Mouse (Mus musculus) midbrain, embryonic 11.5 days (tissue): ENCODE measurements at regions not wholly inside any gene's neighbourhood (a gene's known extent, or its start where the extent isn't known, plus 50 kb on each side); places are given as distances from the start of the nearest gene placed in this dataset.
"Not testable (repeated sequence)": the region's sequence is repeated elsewhere in the genome, so short reads cannot be mapped to it uniquely, and the experiment has no call there.

Experiments
- ATAC-seq: fragments of 200-750 bp; cut with Nextera tagmentation; 2 replicates; pipeline ENCODE4 v1.8.0; 2017; ENCODE audit warnings: moderate TSS enrichment, moderate library complexity; ENCODE audit not compliant: low FRiP score
- DNase-seq: peaks from one replicate; pipeline ENCODE4 v3.0.0; 2015; ENCODE audit warnings: low spot score; ENCODE audit errors: missing footprints
- H3K27ac ChIP-seq: fragments of 300-500 bp; sonication (generic); 2 replicates; pipeline ENCODE4 v1.5.1; 2014; ENCODE audit warnings: low read depth, low read length
- H3K27me3 ChIP-seq: fragments of 300-500 bp; sonication (generic); 2 replicates; pipeline ENCODE4 v1.6.1; 2014; ENCODE audit warnings: mild to moderate bottlenecking, low read length, moderate library complexity, mixed read lengths; ENCODE audit not compliant: control insufficient read depth, insufficient read depth
- H3K36me3 ChIP-seq: fragments of 300-500 bp; sonication (generic); 2 replicates; pipeline ENCODE4 v1.6.1; 2014; ENCODE audit warnings: mild to moderate bottlenecking, low read length, moderate library complexity, mixed read lengths; ENCODE audit not compliant: control insufficient read depth, insufficient read depth
- H3K4me1 ChIP-seq: fragments of 300-500 bp; sonication (generic); 2 replicates; pipeline ENCODE4 v1.6.1; 2014; ENCODE audit warnings: low read length; ENCODE audit not compliant: control insufficient read depth, insufficient read depth
- H3K4me2 ChIP-seq: fragments of 300-500 bp; sonication (generic); 2 replicates; pipeline ENCODE4 v1.6.1; 2014; ENCODE audit warnings: mild to moderate bottlenecking, moderate library complexity
- H3K4me3 ChIP-seq: fragments of 300-500 bp; sonication (generic); 2 replicates; pipeline ENCODE4 v1.5.1; 2014; ENCODE audit warnings: low read depth, low read length
- H3K9ac ChIP-seq: fragments of 300-500 bp; sonication (generic); 2 replicates; pipeline ENCODE4 v1.6.1; 2014; ENCODE audit warnings: low read length
- H3K9me3 ChIP-seq: fragments of 300-500 bp; sonication (generic); 2 replicates; pipeline ENCODE4 v1.6.1; 2016; ENCODE audit warnings: low read length; ENCODE audit not compliant: control insufficient read depth
- WGBS: fragments of 180-500 bp; shearing (Covaris S2); extraction: QIAGEN DNeasy Blood & Tissue Kit; methylation state at CpG from one replicate; pipeline ENCODE4 v1.1.7; 2014; 5-methylcytosine and 5-hydroxymethylcytosine counted together

DNA sequence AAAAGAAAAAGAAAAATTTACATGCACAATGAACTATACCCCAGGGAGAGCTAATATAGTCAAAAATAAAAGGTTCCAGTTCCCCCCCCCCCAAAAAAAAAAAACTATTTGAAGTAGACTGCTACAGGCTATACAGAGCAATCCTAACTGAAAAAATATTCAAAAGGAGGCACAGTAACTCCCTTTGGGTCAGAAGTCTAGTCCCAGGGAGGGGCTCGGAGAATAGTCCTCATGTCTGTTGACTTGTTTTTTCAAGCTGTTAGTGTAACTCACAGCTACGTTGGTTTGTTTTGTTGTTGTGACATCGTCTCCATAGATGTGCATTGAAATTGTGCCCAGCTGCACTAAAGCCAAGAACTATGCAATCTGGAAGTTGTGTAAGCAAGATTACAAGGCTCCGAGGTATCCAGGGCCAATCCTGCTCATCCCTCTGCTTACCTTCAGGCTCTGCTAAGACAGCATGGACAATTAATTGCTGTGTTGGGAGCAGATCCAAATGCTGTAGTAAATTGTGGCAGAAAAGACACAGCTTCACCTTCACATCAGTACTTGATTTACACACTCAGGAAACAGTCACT is 137.2 kb upstream of the Pnpt1 start:
- Histone ChIP-seq H3K4me3 (no peak overlapping the region), H3K36me3 (no peaks in the 10 kb centered on the region), H3K27ac (no peak overlapping the region), H3K27me3 (no peaks in the 10 kb centered on the region), H3K9ac (no peak overlapping the region), H3K4me2 (no peak overlapping the region), H3K9me3 (no peaks in the 10 kb centered on the region), H3K4me1 (no peaks in the 10 kb centered on the region)
- DNase-seq (no peak), ATAC-seq (no peak)
- 88% methylated on average over 4 of the region's 4 CpGs for WGBS

DNA sequence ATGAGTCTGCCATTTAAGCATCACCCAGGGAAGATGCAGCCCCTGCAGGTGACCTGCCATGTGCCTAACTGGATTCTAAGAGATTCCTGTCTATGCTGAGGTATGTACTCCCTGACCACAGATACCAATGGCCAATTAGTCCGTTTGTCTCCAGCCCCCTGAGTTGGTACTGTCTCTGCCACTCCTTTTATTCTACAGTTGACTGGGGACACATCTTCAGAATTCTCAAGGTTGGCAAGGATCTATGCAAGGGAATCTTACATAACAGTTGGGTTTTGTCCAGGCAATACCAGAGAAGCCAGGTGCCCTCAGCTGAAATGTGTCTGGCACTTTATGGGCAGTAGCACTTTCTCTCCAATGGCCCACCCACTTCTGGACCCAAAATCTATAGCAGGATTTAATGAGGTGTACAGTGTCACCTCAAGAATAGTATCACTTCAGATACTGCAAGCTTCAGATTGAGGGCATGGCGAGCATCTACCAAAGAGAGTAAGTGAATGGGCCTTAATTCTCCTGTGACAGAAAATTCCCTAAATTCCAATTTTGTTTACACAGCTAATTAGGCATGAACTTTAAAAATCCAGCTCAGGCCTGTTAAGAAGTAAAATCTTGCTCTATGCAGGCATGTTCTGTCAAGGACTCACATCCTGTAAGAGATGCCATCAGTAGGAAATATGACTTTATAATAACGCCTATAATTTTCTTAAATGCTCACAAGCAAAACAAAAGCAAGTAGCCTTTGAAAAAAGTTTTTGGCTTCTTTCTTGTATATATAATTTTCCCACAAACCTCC is 132.0 kb upstream of the Pnpt1 start:
- 75% methylated on average over 3 of the region's 3 CpGs for WGBS
- no peak for ATAC-seq
- Histone ChIP-seq H3K4me3 (no peak overlapping the region), H3K27me3 (no peaks in the 10 kb centered on the region), H3K36me3 (no peaks in the 10 kb centered on the region), H3K4me2 (no peak overlapping the region), H3K9ac (no peak overlapping the region), H3K4me1 (no peaks in the 10 kb centered on the region), H3K27ac (no peak overlapping the region), H3K9me3 (no peaks in the 10 kb centered on the region)
- DNase-seq = no peak

DNA sequence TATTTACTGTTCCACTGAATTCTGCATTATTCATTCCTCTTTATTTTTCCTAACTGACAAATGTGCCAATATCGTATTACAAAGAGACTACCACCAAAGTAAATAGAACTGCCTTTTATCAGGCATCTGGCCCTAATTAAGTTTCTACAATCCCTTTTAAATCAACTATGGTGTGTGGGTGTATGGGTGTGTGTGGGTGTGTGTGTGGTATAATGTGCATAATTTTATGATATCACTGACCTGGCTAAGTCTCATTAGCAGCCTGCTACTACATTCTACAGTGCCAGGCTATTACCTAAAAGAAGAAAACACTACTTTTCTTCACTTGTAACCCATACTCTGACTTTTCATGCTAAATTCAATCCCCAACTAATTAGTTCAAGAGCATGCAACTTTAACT is 131.3 kb upstream of the Pnpt1 start:
- no peak for DNase-seq
- H3K4me2 ChIP-seq = no peak overlapping the region
- no peak overlapping the region for H3K9ac ChIP-seq
- 76% methylated on average over 1 of the region's 1 CpGs for WGBS
- H3K27ac ChIP-seq = no peak overlapping the region
- no peak for ATAC-seq
- H3K9me3 ChIP-seq = no peaks in the 10 kb centered on the region
- H3K4me3 ChIP-seq = no peak overlapping the region
- no peaks in the 10 kb centered on the region for H3K4me1 ChIP-seq
- H3K36me3 ChIP-seq = no peaks in the 10 kb centered on the region
- no peaks in the 10 kb centered on the region for H3K27me3 ChIP-seq

DNA sequence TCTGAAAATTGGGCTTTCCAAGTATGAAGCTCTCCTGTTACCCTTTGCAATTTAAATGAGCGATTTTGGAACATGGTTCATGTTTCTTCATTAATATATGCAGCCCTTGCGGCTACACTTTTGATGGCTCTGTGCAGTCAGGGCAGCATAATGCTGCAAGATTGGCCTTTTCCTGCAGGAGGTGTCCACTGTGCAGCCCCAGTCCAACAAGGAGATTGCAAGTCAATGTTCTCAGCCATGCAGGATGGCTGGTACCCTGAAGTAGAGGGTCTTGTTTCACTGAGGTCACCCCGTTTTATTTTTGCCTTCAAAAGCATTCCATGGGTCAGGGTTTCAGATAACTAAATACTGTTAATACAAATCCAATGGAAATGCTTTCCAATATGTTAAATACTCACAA is 130.9 kb upstream of the Pnpt1 start:
- H3K4me3 ChIP-seq = no peak overlapping the region
- no peaks in the 10 kb centered on the region for H3K4me1 ChIP-seq
- no peak overlapping the region for H3K4me2 ChIP-seq
- H3K36me3 ChIP-seq = no peaks in the 10 kb centered on the region
- H3K9ac ChIP-seq = no peak overlapping the region
- WGBS = 82% methylated on average over 3 of the region's 3 CpGs
- ATAC-seq = no peak
- no peak for DNase-seq
- no peaks in the 10 kb centered on the region for H3K9me3 ChIP-seq
- no peak overlapping the region for H3K27ac ChIP-seq
- no peaks in the 10 kb centered on the region for H3K27me3 ChIP-seq

DNA sequence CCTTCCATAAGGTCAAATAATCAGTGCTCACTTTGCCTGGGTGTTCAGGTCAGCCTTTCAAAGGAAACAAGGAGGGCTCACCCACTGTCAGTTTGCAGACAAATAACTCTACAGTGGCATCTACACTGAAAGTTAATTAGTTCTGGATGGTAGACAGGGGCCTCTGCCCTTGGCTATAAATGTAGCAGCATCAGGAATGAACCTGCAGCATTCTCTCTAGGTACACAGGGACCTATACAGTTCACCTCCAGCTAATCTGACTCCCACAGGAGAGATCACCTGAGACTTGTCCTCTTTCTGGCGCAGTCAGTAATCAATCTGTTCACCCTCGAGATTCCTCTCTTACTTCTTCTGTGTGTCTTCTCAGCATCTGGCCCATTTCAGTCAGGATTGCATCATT is 130.3 kb upstream of the Pnpt1 start:
- ATAC-seq (no peak), DNase-seq (no peak)
- H3K27ac ChIP-seq = no peak overlapping the region
- no peak overlapping the region for H3K9ac ChIP-seq
- no peak overlapping the region for H3K4me3 ChIP-seq
- no peaks in the 10 kb centered on the region for H3K4me1 ChIP-seq
- 87% methylated on average over 2 of the region's 2 CpGs for WGBS
- H3K36me3 ChIP-seq = no peaks in the 10 kb centered on the region
- no peaks in the 10 kb centered on the region for H3K27me3 ChIP-seq
- H3K4me2 ChIP-seq = no peak overlapping the region
- H3K9me3 ChIP-seq = no peaks in the 10 kb centered on the region

DNA sequence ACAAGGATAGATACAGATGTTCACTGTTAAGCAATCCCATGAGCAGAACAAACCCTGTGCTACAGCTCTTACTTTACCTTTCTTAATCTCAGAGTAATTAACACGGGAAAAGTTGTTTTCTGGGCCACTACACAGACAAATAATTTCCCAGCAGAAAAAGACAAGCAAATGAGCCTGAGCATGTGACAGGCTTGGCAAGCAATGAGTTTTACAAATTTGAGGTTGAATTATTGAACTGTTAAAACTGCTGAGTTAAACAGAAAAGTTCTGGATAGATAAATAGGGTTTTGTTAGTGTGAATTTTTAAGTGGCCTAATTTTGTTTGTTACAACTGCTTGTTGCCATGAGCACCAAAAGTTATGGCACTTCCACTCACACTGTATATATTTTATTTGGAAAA is 113.1 kb upstream of the Pnpt1 start:
- Histone ChIP-seq H3K4me2 (no peak overlapping the region), H3K4me1 (no peaks in the 10 kb centered on the region), H3K4me3 (no peak overlapping the region), H3K27ac (no peak overlapping the region), H3K27me3 (no peaks in the 10 kb centered on the region), H3K36me3 (no peaks in the 10 kb centered on the region), H3K9ac (no peak overlapping the region), H3K9me3 (no peaks in the 10 kb centered on the region)
- ATAC-seq (no peak), DNase-seq (no peak)
- 79% methylated on average over 1 of the region's 1 CpGs for WGBS

DNA sequence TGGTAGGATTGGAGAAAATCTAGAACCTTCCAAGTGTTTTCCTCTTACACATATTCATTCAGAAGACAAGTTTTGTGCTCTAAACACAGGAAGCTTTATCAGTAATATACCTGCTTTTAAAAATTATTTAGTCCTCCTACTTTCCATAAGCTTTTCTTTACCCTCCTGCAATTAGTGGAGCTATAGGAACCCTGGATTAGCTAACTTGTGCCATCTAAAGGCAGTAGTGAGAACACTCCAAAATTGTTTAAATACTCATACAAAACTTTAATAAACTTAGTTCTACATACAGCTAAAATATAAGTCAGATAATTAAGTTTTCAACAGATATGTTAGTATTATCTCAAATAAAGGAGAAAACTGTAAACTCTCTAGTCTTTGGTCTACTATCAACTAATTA is 89.7 kb upstream of the Pnpt1 start:
- H3K27me3 ChIP-seq = no peaks in the 10 kb centered on the region
- DNase-seq (no peak), ATAC-seq (no peak)
- no peaks in the 10 kb centered on the region for H3K9me3 ChIP-seq
- no peak overlapping the region for H3K9ac ChIP-seq
- no peaks in the 10 kb centered on the region for H3K4me1 ChIP-seq
- H3K4me2 ChIP-seq = no peak overlapping the region
- no peaks in the 10 kb centered on the region for H3K36me3 ChIP-seq
- no peak overlapping the region for H3K27ac ChIP-seq
- no peak overlapping the region for H3K4me3 ChIP-seq

DNA sequence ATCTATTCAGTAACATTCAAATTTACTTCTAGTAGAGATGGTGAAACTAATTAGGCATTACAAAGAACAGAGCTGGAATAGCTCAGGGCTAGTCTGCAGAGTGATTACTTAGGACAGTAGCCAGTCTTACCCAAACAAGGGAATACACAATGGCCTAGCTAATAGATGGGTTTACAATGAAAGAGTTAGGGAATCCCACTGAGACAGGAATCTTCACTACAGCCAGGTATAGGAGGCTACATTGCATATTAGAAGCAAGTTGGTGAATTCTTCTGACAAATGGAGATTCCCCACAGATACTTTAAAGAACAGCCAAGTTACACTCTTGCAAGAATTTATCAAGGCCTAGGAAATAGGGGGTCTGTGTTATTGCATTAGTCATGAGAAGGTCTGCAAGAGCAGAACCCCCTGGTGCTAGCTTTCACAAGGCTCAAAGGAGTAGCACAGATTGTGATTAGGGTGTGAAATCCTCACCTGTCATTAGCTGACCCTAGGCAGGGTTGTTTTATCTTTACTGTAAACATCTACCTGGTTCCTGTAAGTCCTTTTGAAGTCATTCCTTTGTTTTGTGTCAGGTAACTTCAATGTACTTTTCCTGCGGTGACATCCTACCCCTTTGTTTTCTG is 82.4 kb upstream of the Pnpt1 start:
- H3K9me3 ChIP-seq, H3K9ac ChIP-seq, H3K4me1 ChIP-seq, DNase-seq, ATAC-seq, H3K27me3 ChIP-seq, H3K4me2 ChIP-seq, H3K27ac ChIP-seq, H3K36me3 ChIP-seq, H3K4me3 ChIP-seq: not testable (repeated sequence)
- 23% methylated on average over 1 of the region's 1 CpGs for WGBS

DNA sequence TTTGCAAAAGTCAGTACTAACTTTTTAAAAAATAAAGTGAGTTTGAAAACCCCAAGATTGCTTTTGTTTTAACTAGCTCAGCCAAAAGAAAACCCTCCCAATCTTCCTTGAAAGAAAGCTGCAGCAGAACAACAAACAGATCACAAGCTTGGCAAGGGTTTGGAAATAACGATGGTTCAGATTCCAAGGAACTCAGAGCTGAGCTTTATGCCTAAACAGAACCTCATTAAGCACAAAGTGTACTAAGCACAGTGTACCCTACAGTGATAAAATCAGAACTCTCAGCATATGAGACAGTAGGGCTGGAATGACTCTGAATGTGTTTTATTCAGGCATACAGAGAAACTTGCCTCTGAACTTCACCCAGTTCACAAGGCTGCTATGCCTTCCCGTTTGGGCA is 77.9 kb upstream of the Pnpt1 start:
- ATAC-seq (no peak), DNase-seq (no peak)
- Histone ChIP-seq H3K27ac (no peak overlapping the region), H3K9me3 (no peaks in the 10 kb centered on the region), H3K4me2 (no peak overlapping the region), H3K36me3 (no peaks in the 10 kb centered on the region), H3K4me3 (no peak overlapping the region), H3K27me3 (no peaks in the 10 kb centered on the region), H3K9ac (no peak overlapping the region), H3K4me1 (no peaks in the 10 kb centered on the region)
- 66% methylated on average over 2 of the region's 2 CpGs for WGBS
